Mouse (Mus musculus) lung, embryonic 15.5 days (tissue): ENCODE results near the gene Slc25a12. TPM values are rescaled to one million over a fixed set of nuclear protein-coding genes. Genes with fewer than 3 reads are reported as not detected.

Experiments
- ATAC-seq: fragments of 200-750 bp; cut with Nextera tagmentation; 2 replicates; pipeline ENCODE4 v1.8.0; 2017; ENCODE audit warnings: moderate number of reproducible peaks, borderline replicate concordance; ENCODE audit not compliant: low FRiP score, low TSS enrichment; ENCODE audit errors: extremely low read depth
- H3K27ac ChIP-seq: fragments of 300-500 bp; sonication (generic); 2 replicates; pipeline ENCODE4 v1.5.1; 2015; ENCODE audit warnings: moderate library complexity, mild to moderate bottlenecking, inconsistent platforms
- H3K27me3 ChIP-seq: fragments of 300-500 bp; sonication (generic); 2 replicates; pipeline ENCODE4 v1.6.1; 2015; ENCODE audit warnings: inconsistent platforms
- H3K36me3 ChIP-seq: fragments of 300-500 bp; sonication (generic); 2 replicates; pipeline ENCODE4 v1.6.1; 2015; ENCODE audit warnings: inconsistent platforms
- H3K4me1 ChIP-seq: fragments of 300-500 bp; sonication (generic); 2 replicates; pipeline ENCODE4 v1.6.1; 2015; ENCODE audit warnings: inconsistent platforms
- H3K4me2 ChIP-seq: fragments of 300-500 bp; sonication (generic); 2 replicates; pipeline ENCODE4 v1.6.1; 2015; ENCODE audit warnings: inconsistent platforms, mild to moderate bottlenecking, moderate library complexity
- H3K4me3 ChIP-seq: fragments of 300-500 bp; sonication (generic); 2 replicates; pipeline ENCODE4 v1.5.1; 2015; ENCODE audit warnings: mild to moderate bottlenecking, inconsistent platforms
- H3K9ac ChIP-seq: fragments of 300-500 bp; sonication (generic); 2 replicates; pipeline ENCODE4 v1.6.1; 2015; ENCODE audit warnings: inconsistent platforms
- H3K9me3 ChIP-seq: fragments of 300-500 bp; sonication (generic); 2 replicates; pipeline ENCODE4 v1.6.1; 2016; ENCODE audit warnings: inconsistent platforms
- WGBS: fragments of 180-500 bp; shearing (Covaris S2); methylation state at CpG from one replicate; pipeline ENCODE4 v1.1.7; 2015; 5-methylcytosine and 5-hydroxymethylcytosine counted together
- polyA plus RNA-seq: library from polyadenylated mRNA; unstranded; fragments of >200 nt; fragmentation: Nextera tagmentation; extraction: Ambion mirVana; gene quantifications from 2 replicates; pipeline ENCODE4 v1.2.1, GENCODE M21; 2015

Slc25a12 gene
- polyA plus RNA-seq, 1 experiment from 2014 or later = 35.4 TPM

DNA sequence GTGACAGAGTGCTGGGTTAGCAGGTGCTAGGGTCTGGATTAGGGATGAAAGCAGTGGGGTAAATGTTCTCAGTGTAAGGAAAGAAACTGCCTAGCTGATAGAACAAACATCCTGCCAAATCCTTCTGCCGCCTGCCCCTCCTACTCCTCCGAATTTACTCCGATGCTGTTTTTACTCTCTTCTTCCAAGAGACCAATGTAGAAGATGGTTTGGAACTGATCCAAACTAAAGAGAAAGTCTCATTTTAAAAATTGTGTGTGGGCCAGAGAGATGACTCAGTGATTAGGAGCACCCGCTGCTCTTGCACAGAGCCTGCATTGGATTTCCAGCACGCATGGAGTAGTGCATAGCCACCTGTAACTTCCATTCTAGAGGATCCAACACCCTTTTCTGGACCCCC, 4.2 kb upstream of the Slc25a12 start:
- no peak overlapping the region for H3K4me3 ChIP-seq
- no peaks in the 10 kb centered on the region for H3K27me3 ChIP-seq
- H3K36me3 ChIP-seq = no peaks in the 10 kb centered on the region
- no peak overlapping the region for H3K4me2 ChIP-seq
- H3K9me3 ChIP-seq = no peaks in the 10 kb centered on the region
- no peak overlapping the region for H3K9ac ChIP-seq
- no peak for ATAC-seq
- H3K27ac ChIP-seq = no peak overlapping the region
- H3K4me1 ChIP-seq = peaks cover 4% of the 10 kb centered on the region; the same call in 1 of the 2 replicates
- 60% methylated on average over 5 of the region's 5 CpGs for WGBS

DNA sequence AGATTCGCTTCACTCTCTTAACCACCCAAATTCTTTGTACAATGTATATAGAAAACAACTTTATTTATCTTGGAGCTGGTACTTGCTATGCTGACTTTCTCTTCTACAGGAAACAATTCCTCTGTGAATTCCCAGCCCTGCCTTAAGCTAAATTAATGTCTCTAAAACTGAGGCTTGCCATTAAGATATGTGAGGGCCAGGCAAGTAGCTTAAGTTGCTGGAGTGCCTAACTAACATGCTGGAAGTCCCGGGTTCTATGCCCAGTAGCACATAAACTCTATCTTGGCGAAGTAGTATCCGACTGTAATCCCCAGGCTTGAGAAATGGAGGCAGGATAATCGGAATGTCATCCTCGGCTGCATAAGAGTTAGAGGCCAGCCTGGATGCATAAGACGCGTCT, 537 bp upstream of the Slc25a12 start:
- peaks cover 4% of the 10 kb centered on the region; the same call in 1 of the 2 replicates for H3K4me1 ChIP-seq
- no peak for ATAC-seq
- no peaks in the 10 kb centered on the region for H3K27me3 ChIP-seq
- peak overlapping the region; percentile 74 for H3K4me2 ChIP-seq
- WGBS = 34% methylated on average over 8 of the region's 8 CpGs
- H3K27ac ChIP-seq = no peak overlapping the region
- peak overlapping the region; percentile 92 for H3K4me3 ChIP-seq
- no peaks in the 10 kb centered on the region for H3K36me3 ChIP-seq
- H3K9me3 ChIP-seq = no peaks in the 10 kb centered on the region
- H3K9ac ChIP-seq = no peak overlapping the region; the same call in 1 of the 2 replicates

DNA sequence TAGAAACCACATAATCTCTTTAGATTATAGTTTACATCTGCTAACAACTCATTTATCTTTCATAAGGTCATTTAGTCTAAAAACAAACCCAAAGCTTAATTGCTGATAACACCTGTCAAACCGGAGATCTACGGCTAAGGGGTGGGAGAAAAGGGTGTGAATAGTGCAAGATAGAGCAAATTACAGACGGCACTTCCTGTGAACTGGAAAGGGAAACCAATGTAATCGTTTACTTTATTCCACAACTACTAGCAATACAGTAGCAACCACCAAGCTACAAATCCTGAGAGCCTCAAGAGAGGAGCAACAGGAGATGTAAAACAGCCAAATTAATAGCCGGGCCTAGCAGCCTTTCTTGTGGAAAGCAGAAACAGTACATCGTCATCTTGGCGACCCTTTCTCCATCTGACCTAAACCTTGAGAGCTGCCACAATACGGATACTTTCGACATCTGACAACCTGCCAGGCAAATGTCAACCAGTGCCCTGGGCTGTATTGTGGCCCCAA, 878 bp downstream of the Slc25a12 start:
- no peaks in the 10 kb centered on the region for H3K9me3 ChIP-seq
- no peaks in the 10 kb centered on the region for H3K36me3 ChIP-seq
- no peak overlapping the region for H3K27ac ChIP-seq
- WGBS = 6% methylated on average over 9 of the region's 9 CpGs
- no peak for ATAC-seq
- H3K4me2 ChIP-seq = peak overlapping the region; percentile 74
- peak overlapping the region; percentile 92 for H3K4me3 ChIP-seq
- H3K27me3 ChIP-seq = no peaks in the 10 kb centered on the region
- peak overlapping the region; percentile 80 for H3K9ac ChIP-seq
- H3K4me1 ChIP-seq = peaks cover 4% of the 10 kb centered on the region; the same call in 1 of the 2 replicates

DNA sequence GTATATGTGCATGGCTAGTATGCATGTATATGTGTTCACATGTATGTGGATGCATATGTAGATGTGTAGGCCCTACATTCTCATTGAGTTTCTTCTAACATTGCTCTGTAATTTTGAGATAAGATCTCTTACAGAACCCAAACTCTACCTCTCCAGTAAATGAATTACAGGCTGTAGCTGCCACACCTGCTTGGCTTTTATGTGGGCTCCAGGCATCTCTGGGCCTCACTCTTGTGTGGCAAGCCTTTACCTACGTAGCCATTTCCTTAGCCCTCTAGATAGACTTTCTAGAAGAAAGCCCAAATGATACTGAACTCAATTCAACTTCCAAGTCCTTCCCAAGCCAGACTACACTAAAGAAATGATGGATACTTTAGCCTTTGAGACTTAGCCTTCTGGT, 7.4 kb downstream of the Slc25a12 start:
- Histone ChIP-seq H3K27ac (no peak overlapping the region), H3K4me2 (no peak overlapping the region), H3K4me3 (no peak overlapping the region), H3K27me3 (no peaks in the 10 kb centered on the region), H3K4me1 (no peaks in the 10 kb centered on the region), H3K9ac (no peak overlapping the region), H3K9me3 (no peaks in the 10 kb centered on the region), H3K36me3 (no peaks in the 10 kb centered on the region)
- WGBS = 74% methylated on average over 1 of the region's 1 CpGs
- ATAC-seq = no peak

DNA sequence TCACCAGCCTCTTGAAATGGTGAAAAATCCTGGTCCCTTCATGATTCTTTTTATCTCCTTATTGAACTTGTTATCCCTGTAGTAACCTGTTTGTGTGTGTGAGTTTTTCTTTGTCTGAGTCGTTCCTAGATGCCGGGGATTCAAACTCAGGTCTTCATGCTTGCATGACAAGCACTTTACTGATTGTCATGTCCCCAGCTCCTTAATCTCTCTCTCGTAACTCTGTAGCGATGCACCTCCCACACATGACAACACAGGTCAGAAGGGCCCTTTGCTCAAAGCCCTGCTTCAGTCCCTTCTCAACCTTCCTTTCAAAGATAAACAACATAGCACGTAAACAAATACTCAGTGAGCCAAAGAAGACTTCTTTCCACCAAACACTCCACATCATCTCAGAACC, 9.2 kb downstream of the Slc25a12 start:
- Histone ChIP-seq H3K27me3 (no peaks in the 10 kb centered on the region), H3K4me2 (no peak overlapping the region), H3K4me1 (no peaks in the 10 kb centered on the region), H3K36me3 (no peaks in the 10 kb centered on the region), H3K4me3 (no peak overlapping the region), H3K9ac (no peak overlapping the region), H3K27ac (no peak overlapping the region), H3K9me3 (no peaks in the 10 kb centered on the region)
- WGBS = 80% methylated on average over 5 of the region's 5 CpGs
- ATAC-seq = no peak

DNA sequence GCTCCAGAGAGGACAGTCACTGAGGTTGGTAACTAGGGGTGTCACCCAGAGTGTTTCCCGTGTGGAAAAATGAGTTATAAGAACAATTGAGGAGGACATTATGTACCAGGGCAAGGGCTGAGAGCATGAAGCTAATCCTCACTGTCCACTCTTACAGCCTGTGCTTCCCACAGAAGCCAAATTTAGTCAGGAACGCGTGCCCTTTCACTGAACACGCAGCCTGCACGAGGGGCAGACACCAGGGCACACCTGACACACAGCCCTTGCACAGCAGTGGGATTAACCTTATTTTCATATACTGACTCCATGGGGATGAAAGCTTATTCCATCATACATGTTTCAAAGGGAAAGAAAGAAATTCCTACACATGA, 13.5 kb downstream of the Slc25a12 start:
- Histone ChIP-seq H3K4me1 (no peaks in the 10 kb centered on the region), H3K9me3 (no peaks in the 10 kb centered on the region), H3K4me2 (no peak overlapping the region), H3K9ac (no peak overlapping the region), H3K27me3 (no peaks in the 10 kb centered on the region), H3K36me3 (no peaks in the 10 kb centered on the region), H3K4me3 (no peak overlapping the region), H3K27ac (no peak overlapping the region)
- no peak for ATAC-seq
- 56% methylated on average over 5 of the region's 5 CpGs for WGBS

DNA sequence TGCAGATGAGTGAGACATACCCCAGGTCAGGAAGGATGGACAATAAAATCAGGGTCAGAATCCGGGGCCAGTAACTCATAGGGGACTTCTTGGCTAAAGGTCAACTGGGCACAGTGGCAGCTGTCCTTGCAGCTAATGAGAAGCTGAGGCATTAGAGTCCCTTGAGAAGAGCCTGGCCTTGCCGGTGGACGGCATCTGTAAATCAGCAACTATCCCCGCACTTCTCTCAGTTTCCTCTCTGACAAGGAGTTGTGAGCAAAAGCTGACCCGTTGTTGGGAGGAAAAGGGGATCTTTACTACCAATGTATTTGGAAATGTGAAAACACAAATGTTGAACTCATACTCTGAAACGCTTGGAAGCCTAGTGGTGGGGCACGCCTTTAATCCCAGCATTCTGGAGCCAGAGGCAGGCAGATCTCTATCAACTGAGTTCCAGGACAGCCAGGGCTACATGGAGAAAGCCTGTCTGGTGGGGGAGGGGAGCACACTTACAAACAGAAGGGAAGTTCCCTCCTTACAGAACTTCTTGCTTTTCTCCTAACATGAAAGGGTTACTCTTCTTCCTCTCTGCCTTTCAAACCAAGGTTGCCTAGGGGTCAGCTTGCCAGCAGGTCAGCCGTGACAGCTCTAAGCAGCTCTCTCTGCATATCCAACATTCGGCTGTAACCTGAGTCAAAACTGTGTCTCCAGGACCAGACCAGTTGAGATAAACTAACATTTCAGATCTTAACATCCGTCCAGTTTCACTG, 14.1 kb downstream of the Slc25a12 start:
- WGBS = 52% methylated on average over 10 of the region's 10 CpGs
- no peak overlapping the region for H3K27ac ChIP-seq

DNA sequence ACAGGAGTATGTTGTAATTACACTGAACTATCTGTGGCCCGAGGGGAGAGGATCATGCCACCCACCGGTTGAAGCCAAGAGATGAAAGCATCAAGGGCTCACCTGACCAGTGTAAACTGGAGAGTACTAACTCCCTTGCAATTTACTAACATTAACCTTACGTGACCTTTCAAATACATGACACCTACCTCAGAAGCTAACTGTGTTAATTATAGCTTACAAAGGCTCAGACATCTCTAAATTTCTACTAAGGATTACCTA, 15.9 kb downstream of the Slc25a12 start:
- H3K36me3 ChIP-seq = no peaks in the 10 kb centered on the region
- WGBS = 81% methylated on average over 3 of the region's 3 CpGs
- H3K27ac ChIP-seq = no peak overlapping the region
- ATAC-seq = no peak
- H3K27me3 ChIP-seq = no peaks in the 10 kb centered on the region
- no peak overlapping the region for H3K4me2 ChIP-seq
- no peaks in the 10 kb centered on the region for H3K4me1 ChIP-seq
- H3K4me3 ChIP-seq = no peak overlapping the region
- H3K9me3 ChIP-seq = no peaks in the 10 kb centered on the region
- no peak overlapping the region for H3K9ac ChIP-seq

More for the DNA sequence above, 14.1 kb downstream of the Slc25a12 start:
- no peak for ATAC-seq
- no peak overlapping the region for H3K4me3 ChIP-seq
- no peaks in the 10 kb centered on the region for H3K27me3 ChIP-seq
- H3K36me3 ChIP-seq = no peaks in the 10 kb centered on the region
- H3K9ac ChIP-seq = no peak overlapping the region
- no peaks in the 10 kb centered on the region for H3K9me3 ChIP-seq
- no peaks in the 10 kb centered on the region for H3K4me1 ChIP-seq
- H3K4me2 ChIP-seq = no peak overlapping the region

DNA sequence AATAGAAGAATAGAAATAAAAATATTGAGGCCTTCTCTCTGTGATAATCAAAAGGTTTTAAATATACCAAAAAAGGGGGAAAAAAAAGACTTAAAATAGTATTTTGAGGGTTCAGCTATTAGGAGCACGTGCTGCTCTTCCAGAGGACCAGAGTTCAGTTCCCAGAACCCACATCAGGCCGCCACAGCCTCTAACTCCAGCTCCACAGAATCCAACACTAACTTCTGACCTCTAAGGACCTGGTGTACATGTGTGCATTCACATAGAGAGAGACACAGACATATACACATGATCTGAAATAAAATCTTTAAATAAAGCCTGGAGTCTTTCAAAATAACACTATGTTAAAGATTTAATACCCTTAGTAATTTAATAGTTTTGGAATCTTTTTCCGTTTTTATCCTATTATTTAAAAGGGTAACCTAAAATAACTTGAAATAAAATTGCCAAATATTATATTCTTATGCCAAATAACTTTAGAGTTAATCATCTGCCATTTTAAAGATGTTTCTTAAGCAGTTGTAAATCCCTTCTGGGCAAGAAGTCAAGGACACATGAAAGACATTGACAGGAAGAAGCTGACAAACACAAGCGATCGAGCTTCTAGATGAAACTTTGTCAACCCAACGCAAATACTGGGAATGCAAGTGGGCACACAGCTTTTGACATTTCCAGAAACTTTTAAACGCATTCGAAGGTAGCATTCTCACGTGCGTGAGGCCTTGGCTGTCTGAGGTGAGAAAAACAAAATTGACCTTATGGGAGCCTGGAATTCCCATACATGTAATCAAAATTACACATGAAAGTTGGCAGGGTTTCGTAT, 16.4 kb downstream of the Slc25a12 start:
- H3K36me3 ChIP-seq = no peaks in the 10 kb centered on the region
- H3K27me3 ChIP-seq = no peaks in the 10 kb centered on the region
- H3K9me3 ChIP-seq = no peaks in the 10 kb centered on the region
- WGBS = 70% methylated on average over 11 of the region's 11 CpGs
- H3K4me3 ChIP-seq = no peak overlapping the region
- no peak overlapping the region for H3K27ac ChIP-seq
- H3K9ac ChIP-seq = no peak overlapping the region
- no peak for ATAC-seq
- no peaks in the 10 kb centered on the region for H3K4me1 ChIP-seq
- no peak overlapping the region for H3K4me2 ChIP-seq

DNA sequence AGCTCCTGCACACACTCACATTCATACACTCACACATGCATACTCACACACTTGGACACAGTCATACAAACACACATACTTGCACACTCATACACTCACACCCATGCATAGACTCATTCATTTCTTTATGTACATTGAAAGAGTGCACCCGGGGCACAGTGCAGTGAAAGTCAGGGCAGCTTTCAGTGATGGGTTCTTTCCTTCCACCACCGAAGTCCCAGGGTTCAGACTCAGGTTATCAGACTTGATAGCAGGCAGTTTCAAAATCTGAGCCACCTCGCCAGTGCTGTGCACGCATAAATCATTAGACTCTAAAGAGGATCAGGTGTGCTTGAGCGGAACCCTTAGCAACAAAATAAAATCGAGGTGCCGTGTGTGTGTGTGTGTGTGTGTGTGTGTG, 17.4 kb downstream of the Slc25a12 start:
- no peak overlapping the region for H3K9ac ChIP-seq
- no peaks in the 10 kb centered on the region for H3K4me1 ChIP-seq
- no peak overlapping the region for H3K27ac ChIP-seq
- no peak for ATAC-seq
- H3K4me2 ChIP-seq = no peak overlapping the region
- no peaks in the 10 kb centered on the region for H3K9me3 ChIP-seq
- WGBS = 77% methylated on average over 7 of the region's 7 CpGs
- H3K4me3 ChIP-seq = no peak overlapping the region
- no peaks in the 10 kb centered on the region for H3K36me3 ChIP-seq
- no peaks in the 10 kb centered on the region for H3K27me3 ChIP-seq

DNA sequence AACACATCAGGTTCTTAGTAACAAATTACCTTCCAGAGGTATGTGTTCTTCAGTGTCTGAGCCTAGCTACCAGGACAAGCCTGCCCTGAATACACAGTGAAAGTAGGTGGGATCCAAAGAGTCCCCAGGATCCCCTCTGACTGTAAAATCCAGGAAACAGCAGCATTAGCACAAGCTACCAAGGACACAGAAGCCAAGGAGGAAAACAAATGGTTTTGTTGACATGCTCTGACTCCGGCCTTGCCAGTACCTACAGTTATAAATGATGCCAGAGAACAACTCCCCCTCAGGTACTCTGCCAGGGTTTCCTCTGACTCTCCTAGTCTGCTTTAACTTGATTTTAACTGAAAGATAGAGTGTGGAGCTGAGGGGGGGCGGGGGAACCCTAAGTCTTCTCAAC, 18.0 kb downstream of the Slc25a12 start:
- Histone ChIP-seq H3K9ac (no peak overlapping the region), H3K9me3 (no peaks in the 10 kb centered on the region), H3K27me3 (no peaks in the 10 kb centered on the region), H3K4me2 (no peak overlapping the region), H3K4me3 (no peak overlapping the region), H3K36me3 (no peaks in the 10 kb centered on the region), H3K4me1 (no peaks in the 10 kb centered on the region), H3K27ac (no peak overlapping the region)
- no peak for ATAC-seq
- WGBS = 56% methylated on average over 2 of the region's 2 CpGs

DNA sequence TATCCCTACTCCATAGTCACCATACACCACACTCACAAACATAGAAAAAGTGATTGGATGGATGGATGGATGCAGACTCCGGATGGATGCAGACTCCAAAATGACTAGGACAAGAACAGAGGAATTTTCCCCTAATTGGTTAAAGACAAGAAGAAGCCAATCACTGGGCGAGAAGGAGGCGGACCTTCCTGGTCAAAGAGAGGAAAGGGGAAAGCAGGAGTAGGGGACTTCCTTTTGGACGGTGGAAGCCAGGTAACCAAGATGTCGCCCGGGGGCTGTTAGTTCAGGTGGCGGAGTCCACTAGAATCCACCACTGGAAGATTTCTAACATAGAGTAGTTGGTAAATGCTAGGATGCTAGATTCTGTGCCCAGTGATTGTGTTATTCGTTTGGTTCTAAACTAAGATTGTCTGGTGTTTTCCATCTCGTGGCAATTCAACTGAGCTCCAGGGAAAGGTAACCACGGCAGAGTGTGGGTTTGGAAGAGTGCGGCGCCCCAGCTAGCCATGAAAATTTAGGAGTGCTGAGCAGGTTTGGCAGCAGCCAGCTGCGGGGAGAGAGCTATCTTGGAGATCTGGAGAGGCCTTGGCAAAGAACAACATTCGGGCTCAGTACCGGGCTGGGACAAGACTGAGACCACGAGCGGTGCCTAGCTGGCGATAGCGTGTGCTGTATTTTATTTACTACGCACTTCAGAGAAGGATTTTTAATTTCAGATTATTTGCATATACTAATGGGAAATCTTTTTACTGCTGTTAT, 19.6 kb downstream of the Slc25a12 start:
- H3K27me3 ChIP-seq = no peaks in the 10 kb centered on the region

More for the DNA sequence above, 19.6 kb downstream of the Slc25a12 start:
- ATAC-seq = no peak
- H3K9ac ChIP-seq = no peak overlapping the region
- H3K4me1 ChIP-seq = no peaks in the 10 kb centered on the region
- no peak overlapping the region for H3K4me2 ChIP-seq
- no peaks in the 10 kb centered on the region for H3K9me3 ChIP-seq
- H3K4me3 ChIP-seq = no peak overlapping the region
- no peak overlapping the region for H3K27ac ChIP-seq
- H3K36me3 ChIP-seq = no peaks in the 10 kb centered on the region
- 88% methylated on average over 20 of the region's 20 CpGs for WGBS
